Mouse (Mus musculus): Measurements from ENCODE around the gene Nckap5. TPM values are rescaled to one million over a fixed set of nuclear protein-coding genes. Genes with fewer than 3 reads are reported as not detected.

Nckap5 gene
- polyA plus RNA-seq, 1 experiment from 2014 or later, result 1.1 TPM

DNA sequence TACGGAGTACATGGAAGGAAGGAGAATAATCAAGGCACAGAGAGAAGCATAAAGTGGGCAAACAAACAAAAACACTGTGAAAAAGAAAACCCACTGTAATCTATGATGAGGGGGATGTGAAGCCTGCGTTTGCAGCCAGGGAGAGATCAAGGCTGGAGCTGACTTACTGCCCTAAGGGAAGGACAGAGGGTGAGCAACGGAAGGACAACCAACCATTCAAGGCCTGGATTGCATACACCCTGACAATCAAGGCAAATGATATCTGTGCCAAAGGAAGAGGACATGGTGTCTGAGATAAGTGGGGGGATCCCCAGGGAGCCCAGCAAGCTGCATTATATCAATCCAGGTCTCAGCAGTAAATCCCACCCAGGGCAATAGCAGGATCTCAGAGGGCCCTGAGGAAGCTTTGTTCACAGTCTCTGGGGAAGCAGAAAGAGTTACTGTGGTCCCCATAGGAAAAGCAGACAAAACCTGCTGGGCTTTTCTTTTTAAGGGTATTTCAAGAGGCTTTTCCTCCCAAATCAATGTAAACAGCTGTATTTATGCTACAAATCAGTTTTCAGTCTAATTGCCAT lies 265.4 kb downstream of the Nckap5 start:
- TF ChIP-seq CTCF (IDR thresholded peaks at IDR 0.05; ENCODE audit: low read depth) (no peak), EP300 (IDR thresholded peaks at IDR 0.05; ENCODE audit: low read depth) (no peak)
- no peaks in the 10 kb centered on the region for H3K27me3 ChIP-seq (ENCODE audit: insufficient read depth, low read length)
- H3K27ac ChIP-seq (ENCODE audit: low read depth), result no peak overlapping the region
- peaks cover 2% of the 10 kb centered on the region; the same call in 1 of the 2 replicates for H3K4me1 ChIP-seq (ENCODE audit: insufficient read depth)
- no peak overlapping the region for H3K9ac ChIP-seq (replicated peaks)
- H3K4me3 ChIP-seq (ENCODE audit: low read depth, low read length), result no peak overlapping the region
- H3K9me3 ChIP-seq (ENCODE audit: low read length), result no peaks in the 10 kb centered on the region
- H3K36me3 ChIP-seq (replicated peaks; ENCODE audit: insufficient read depth, low read length), result no peaks in the 10 kb centered on the region
- no peak overlapping the region for H3K4me2 ChIP-seq (ENCODE audit: low read depth, low read length)
- WGBS (ENCODE audit: insufficient replicate concordance), result 64% methylated on average over 3 of the region's 3 CpGs
- no peak for DNase-seq
- ATAC-seq, result no peak

DNA sequence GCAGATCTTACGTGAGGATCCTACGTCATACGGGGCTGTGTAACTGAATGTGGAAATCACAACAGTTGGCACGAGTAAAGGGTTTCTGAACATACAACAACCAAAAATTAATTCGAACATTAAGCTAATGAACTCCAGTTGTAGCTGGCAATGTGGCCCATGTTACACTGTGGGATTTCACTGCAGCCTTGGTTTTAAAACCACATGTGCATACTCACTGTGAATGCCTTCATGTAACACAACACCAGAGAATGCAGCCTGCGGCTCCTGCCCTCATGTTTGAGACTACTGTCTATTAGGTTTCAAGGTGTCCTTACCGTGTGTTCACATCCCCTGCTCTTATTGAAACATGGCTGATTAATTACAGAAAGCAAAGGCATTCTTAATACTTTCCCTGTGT lies 269.7 kb downstream of the Nckap5 start:
- no peaks in the 10 kb centered on the region for H3K27me3 ChIP-seq (ENCODE audit: insufficient read depth, low read length)
- 84% methylated on average over 7 of the region's 7 CpGs for WGBS (ENCODE audit: insufficient replicate concordance)
- TF ChIP-seq EP300 (IDR thresholded peaks at IDR 0.05; ENCODE audit: low read depth) (no peak), CTCF (IDR thresholded peaks at IDR 0.05; ENCODE audit: low read depth) (no peak)
- ATAC-seq (no peak), DNase-seq (no peak)
- no peak overlapping the region for H3K4me2 ChIP-seq (ENCODE audit: low read depth, low read length)
- H3K27ac ChIP-seq (ENCODE audit: low read depth), result no peak overlapping the region
- H3K36me3 ChIP-seq (replicated peaks; ENCODE audit: insufficient read depth, low read length), result no peaks in the 10 kb centered on the region
- no peak overlapping the region for H3K4me3 ChIP-seq (ENCODE audit: low read depth, low read length)
- H3K4me1 ChIP-seq (ENCODE audit: insufficient read depth), result no peaks in the 10 kb centered on the region
- no peak overlapping the region for H3K9ac ChIP-seq (replicated peaks)
- H3K9me3 ChIP-seq (ENCODE audit: low read length), result no peaks in the 10 kb centered on the region

DNA sequence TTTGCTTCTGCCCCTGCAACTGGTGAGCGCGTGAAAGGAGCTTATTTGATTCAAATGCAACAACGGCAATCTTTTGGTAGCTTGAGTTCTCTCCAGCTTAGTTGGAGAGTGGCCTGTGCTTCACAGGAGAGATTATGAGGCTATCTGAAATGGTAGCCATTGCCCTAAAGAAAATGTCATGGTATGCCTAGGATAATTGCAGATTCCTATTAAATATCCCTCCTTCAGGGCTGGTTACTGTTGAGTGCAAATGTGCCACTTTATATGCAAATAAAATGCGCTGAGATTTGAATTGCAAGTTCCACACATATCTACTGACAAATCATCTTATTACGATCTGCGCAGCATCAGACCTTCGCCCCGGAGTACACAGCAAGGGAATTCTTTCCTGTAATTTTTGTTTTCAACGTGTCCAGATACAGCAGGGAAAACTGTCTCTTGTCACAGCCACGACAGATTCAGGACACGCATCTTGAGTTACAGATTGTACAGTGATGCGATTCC lies 272.8 kb downstream of the Nckap5 start:
- TF ChIP-seq EP300 (IDR thresholded peaks at IDR 0.05; ENCODE audit: low read depth), result no peak
- no peak for TF ChIP-seq CTCF (IDR thresholded peaks at IDR 0.05; ENCODE audit: low read depth)
- 84% methylated on average over 12 of the region's 12 CpGs for WGBS (ENCODE audit: insufficient replicate concordance)
- Histone ChIP-seq H3K4me3 (ENCODE audit: low read depth, low read length) (no peak overlapping the region), H3K4me1 (ENCODE audit: insufficient read depth) (no peaks in the 10 kb centered on the region), H3K36me3 (replicated peaks; ENCODE audit: insufficient read depth, low read length) (no peaks in the 10 kb centered on the region), H3K9ac (replicated peaks) (no peak overlapping the region), H3K27ac (ENCODE audit: low read depth) (no peak overlapping the region), H3K4me2 (ENCODE audit: low read depth, low read length) (no peak overlapping the region), H3K27me3 (ENCODE audit: insufficient read depth, low read length) (no peaks in the 10 kb centered on the region), H3K9me3 (ENCODE audit: low read length) (no peaks in the 10 kb centered on the region)
- no peak for DNase-seq
- ATAC-seq, result no peak

DNA sequence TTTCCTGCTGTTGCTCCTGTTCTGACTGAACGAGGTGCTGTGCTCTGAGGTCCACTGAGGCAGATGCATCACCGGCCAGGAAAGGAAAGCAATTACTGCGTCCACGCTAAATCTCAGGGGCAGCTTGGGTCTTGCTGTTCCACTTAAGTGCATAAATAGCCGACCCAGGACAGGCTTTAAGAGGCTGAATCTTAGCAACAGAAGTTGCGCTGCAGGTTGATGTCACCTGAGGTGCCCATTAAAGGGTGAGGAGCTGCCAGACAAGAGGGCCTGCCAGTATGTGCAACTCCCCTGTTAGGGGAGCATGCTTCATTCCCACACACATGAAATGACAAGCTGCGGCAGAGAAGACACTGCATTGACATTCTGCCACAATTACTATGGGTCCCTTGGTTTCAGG lies 282.6 kb downstream of the Nckap5 start:
- H3K9me3 ChIP-seq (ENCODE audit: low read length), result no peaks in the 10 kb centered on the region

DNA sequence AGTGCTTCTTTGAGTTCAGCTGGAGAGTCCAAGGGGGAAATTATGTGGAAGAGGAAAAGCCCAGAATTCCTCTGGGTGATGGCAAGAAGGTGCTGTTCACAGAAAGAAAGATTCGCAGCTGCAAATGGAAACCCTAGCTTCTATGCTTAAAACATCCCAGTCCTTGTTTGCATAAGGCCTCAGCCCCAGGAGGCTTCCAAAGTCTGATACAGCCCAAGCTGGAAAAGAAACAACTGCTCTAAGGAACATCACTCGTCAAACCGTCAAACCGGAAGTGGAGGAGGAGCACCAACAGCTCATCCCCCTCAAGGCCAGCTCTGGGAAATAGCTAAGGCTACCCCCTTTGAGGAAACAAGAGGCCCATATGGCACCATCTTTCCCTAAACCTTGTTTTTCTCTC lies 286.1 kb downstream of the Nckap5 start:
- H3K4me3 ChIP-seq (ENCODE audit: low read depth, low read length), result no peak overlapping the region
- H3K27me3 ChIP-seq (ENCODE audit: insufficient read depth, low read length), result no peaks in the 10 kb centered on the region
- H3K9me3 ChIP-seq (ENCODE audit: low read length), result no peaks in the 10 kb centered on the region
- DNase-seq (no peak), ATAC-seq (no peak)
- no peaks in the 10 kb centered on the region for H3K4me1 ChIP-seq (ENCODE audit: insufficient read depth)
- no peak for TF ChIP-seq CTCF (IDR thresholded peaks at IDR 0.05; ENCODE audit: low read depth)
- TF ChIP-seq EP300 (IDR thresholded peaks at IDR 0.05; ENCODE audit: low read depth), result no peak
- H3K9ac ChIP-seq (replicated peaks), result no peak overlapping the region
- H3K36me3 ChIP-seq (replicated peaks; ENCODE audit: insufficient read depth, low read length), result no peaks in the 10 kb centered on the region
- no peak overlapping the region for H3K4me2 ChIP-seq (ENCODE audit: low read depth, low read length)
- 50% methylated on average over 4 of the region's 4 CpGs for WGBS (ENCODE audit: insufficient replicate concordance)
- no peak overlapping the region for H3K27ac ChIP-seq (ENCODE audit: low read depth)

More for the DNA sequence above, 282.6 kb downstream of the Nckap5 start:
- Histone ChIP-seq H3K9ac (replicated peaks) (no peak overlapping the region), H3K27ac (ENCODE audit: low read depth) (no peak overlapping the region), H3K36me3 (replicated peaks; ENCODE audit: insufficient read depth, low read length) (no peaks in the 10 kb centered on the region), H3K4me1 (ENCODE audit: insufficient read depth) (peaks cover 6% of the 10 kb centered on the region; the same call in 1 of the 2 replicates), H3K4me3 (ENCODE audit: low read depth, low read length) (no peak overlapping the region), H3K27me3 (ENCODE audit: insufficient read depth, low read length) (no peaks in the 10 kb centered on the region), H3K4me2 (ENCODE audit: low read depth, low read length) (no peak overlapping the region)
- WGBS (ENCODE audit: insufficient replicate concordance), result 82% methylated on average over 7 of the region's 7 CpGs
- ATAC-seq (no peak), DNase-seq (no peak)
- no peak for TF ChIP-seq EP300 (IDR thresholded peaks at IDR 0.05; ENCODE audit: low read depth)
- no peak for TF ChIP-seq CTCF (IDR thresholded peaks at IDR 0.05; ENCODE audit: low read depth)

DNA sequence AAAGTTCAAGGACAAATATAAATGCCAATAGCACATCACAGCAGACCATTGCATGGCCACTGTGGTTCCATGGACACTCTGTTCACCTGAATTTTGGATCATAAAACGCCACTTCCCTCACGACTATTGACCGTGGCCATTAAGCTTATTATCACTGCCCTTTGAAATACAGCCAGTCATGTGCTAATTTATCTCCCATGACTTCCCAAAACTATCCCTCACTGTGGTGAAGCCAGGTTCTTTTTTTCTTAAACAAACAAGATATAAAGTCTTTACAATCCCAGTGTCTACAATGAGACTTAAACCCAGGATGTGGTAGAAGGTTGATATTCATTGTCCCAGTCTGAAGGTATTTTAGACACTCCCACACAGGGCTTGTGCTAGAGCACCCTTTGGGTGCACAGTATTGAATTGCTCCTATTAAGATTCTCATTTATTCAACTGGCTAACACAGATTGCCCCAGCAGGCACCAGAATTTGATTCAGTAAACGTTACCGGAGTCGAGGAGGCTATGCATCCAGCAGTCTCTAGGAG lies 293.3 kb downstream of the Nckap5 start:
- Histone ChIP-seq H3K36me3 (replicated peaks; ENCODE audit: insufficient read depth, low read length) (no peaks in the 10 kb centered on the region), H3K27ac (ENCODE audit: low read depth) (no peak overlapping the region), H3K4me2 (ENCODE audit: low read depth, low read length) (no peak overlapping the region), H3K9ac (replicated peaks) (no peak overlapping the region), H3K4me1 (ENCODE audit: insufficient read depth) (no peaks in the 10 kb centered on the region), H3K27me3 (ENCODE audit: insufficient read depth, low read length) (no peaks in the 10 kb centered on the region), H3K9me3 (ENCODE audit: low read length) (no peaks in the 10 kb centered on the region), H3K4me3 (ENCODE audit: low read depth, low read length) (no peak overlapping the region)
- no peak for ATAC-seq
- DNase-seq, result no peak
- WGBS (ENCODE audit: insufficient replicate concordance), result 78% methylated on average over 6 of the region's 6 CpGs
- no peak for TF ChIP-seq EP300 (IDR thresholded peaks at IDR 0.05; ENCODE audit: low read depth)
- no peak for TF ChIP-seq CTCF (IDR thresholded peaks at IDR 0.05; ENCODE audit: low read depth)

All from liver, postnatal 0 days (tissue).